Mouse (Mus musculus) naive thymus-derived CD4-positive, alpha-beta T cell, adult 2 months (primary cell): ENCODE measurements around the gene Tedc2.
A peak's percentile ranks its signal among the peaks of the same experiment; 100 is the strongest.

Source experiments
- DNase-seq: peaks from one replicate; pipeline ENCODE4 v3.0.0-alpha.2; 2011; ENCODE audit warnings: low read depth

Tedc2 gene

DNA sequence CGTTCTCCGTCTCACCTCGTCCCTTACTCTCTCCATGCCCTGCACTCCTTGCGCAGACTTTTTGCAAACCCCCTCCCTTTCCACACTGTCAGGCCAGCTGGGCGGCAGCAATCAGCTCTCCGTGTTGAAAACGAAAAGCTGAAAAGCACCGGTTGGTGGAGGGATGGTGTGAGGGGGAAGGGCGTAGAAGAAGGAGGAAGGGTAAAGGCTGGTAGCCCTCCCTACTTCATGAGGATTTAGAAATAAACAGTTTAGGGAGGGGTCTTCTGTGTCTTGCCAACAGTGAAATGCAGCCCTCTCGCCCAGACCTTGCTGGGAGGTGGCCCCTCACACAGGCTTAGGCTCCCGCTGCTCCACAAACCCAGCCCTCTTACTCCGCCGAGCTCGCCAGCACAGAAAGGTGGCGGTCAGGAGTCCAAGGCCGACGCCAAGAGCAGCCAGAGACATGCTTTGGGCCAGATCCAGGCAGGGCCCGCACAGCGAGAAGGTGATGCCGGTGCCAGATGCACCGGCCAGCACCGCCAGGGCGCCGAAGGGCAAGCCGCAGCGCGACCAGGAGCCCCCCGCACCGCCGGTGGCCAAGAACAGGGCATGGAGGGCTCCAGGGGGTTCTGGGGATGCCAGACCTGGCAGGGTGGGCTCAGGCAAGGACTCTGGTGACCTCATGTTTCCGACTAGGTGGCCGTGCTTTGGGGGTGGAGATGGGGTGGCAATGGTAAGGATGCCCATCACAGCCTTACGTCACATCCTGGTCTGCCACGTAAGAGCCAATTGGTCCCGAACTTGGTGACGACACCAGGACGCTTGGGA is 8.8 kb downstream of the Tedc2 start:
- peak; percentile 31 for DNase-seq

GRCm38 (mm10) chr17:24210591-24210990 is 10.1 kb downstream of the Tedc2 start:
- peak; percentile 9 for DNase-seq

GRCm38 (mm10) chr17:24209916-24210240 is 10.8 kb downstream of the Tedc2 start:
- DNase-seq, result no peak

GRCm38 (mm10) chr17:24209043-24209915 is 11.4 kb downstream of the Tedc2 start, which contains the start of gene Ntn3:
Ntn3 (minus strand) TSS chr17:24209531.
- DNase-seq, result no peak

- DNase-seq, result peak; percentile 41
These were observed 12.0 kb downstream of the Tedc2 start for GRCm38 (mm10) chr17:24208641-24209042.

DNA sequence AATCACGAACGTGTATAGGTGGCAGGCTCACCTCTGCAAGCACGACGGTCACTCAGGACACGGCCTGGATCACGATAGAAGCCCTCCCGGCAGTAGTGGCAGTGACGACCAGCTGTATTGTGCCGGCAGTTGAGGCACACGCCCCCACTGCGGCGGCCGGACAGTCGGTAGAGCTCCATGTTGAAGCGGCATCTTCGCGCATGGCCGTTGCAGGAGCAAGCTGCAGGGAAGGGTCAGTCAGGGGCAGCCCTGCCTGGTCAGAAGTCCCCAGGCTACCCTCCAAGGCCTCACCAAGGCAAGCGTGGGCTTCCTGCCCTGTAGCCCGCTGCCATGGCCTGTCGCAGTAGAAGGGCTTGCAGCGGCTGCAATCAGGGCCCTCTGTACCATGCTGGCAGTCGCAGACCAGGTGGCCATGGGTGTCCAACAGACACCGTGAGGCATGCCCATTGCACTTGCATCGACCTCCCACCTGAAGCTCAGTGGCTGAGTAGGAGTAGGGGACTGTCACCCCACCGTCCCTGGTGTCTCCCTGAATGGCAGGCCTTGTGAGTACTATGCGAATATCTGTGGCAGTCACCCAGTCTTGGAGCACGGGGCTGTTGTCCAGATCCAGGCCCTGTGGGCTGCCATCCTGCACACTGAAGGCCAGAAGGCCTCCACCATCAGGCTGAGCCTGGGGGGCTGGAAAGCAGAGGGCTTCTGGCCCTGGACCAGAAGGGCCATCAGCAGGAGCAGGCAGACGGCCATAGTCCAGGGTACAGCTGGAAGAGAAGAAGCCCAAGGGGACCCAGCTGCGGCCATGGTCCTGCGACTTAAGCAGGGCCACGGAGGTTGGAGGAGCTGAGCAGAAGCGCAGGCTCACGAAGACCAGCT is 12.6 kb downstream of the Tedc2 start:
- peak; percentile 15 for DNase-seq

DNA sequence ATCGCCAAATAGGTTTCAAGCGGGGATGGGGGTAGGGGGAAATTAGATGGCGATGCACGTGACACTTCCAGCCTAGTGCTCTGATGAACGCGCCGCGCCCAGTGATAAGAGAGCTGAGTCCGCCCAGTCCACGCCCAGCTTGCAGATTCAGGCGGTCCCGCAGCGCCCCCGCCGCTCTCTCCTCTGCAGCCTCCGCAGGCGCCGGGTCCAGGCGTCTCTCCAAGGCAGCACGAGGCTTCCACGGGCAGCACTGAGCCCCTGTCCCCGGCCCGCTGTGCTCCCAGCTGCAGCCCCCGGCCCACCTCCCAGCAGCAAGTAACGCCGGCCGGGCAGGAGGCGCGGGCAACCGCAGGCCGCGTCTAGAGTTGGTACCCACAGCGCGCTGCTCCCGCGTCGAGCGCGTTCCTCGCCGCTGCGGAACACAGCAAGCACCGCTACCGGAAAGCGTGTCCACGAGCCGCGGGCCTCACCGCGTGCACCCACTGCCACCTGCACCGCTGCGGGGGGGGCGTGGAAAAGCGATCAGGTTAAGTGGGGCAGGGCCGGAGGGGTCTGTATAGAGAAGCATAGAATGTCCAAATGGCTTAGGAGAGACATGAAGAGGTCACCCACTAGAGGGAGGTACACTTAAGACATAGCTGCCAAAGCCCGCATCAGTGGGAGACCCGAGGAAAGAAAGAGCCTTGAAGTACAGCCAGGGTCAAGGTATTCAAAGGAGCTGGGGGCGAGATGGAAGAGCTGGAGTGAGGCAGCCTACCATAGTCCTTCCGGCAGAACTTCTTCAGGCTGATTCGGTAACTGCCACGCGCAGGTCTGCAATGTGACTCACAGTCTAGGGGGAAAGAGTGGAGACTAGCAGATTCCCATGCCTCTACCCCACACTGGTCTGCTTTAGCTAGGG is 13.9 kb downstream of the Tedc2 start:
- peak; percentile 58 for DNase-seq

DNA sequence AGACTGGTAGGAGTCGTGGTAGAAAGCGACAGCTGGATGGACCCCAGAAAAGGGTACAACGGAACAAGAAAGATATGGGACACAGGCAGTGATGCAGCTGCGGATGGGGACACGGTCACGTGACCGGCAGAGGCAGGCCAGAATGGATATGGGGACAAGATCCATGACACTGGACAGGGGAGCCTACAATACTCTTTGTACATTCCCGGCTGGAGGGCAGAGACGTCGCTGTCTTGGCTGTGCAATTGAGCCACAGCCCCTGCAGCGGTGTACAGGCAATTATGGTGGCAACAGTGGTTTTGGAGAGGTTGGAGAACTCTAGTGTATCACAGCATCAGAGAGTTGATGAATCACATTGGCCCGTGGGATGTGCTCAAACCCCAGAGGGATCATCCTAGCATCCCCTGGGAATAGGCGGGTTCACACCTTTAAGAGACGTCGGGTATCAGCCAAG is 14.7 kb downstream of the Tedc2 start:
- no peak for DNase-seq

DNA sequence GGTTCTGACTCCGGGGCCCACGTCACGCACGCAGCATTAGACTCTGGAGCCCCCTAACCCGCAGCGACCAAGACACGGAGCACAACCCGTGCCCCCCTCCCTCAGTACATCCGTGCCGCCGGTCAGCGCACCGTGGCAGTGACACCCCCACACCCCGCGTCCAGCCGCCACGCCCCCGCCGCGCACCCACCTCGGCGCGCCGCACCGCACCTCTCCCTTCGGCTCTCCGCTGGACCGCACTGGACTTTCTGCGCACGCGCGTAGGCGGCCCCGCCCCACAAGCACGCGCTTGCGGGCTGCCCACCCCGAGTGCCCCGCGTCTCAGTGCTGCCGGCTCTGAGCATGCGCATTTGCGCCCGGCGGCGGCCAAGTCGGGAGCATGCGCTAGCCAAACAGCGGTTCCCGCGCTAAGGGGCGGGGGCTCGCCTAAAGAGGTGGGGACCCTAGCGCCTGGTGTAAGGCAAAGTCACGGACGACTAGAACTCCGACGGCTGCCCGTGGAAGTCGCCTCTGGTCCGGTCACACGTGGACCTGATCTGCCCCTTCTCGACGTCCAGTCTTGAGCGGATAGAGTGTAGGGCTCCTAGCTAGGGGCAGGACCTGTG is 15.3 kb downstream of the Tedc2 start, which contains the start of gene Tbc1d24:
Tbc1d24 (minus strand) TSS at position 279 of the 605 bp plus-strand sequence.
- peak; percentile 87 for DNase-seq

GRCm38 (mm10) chr17:24204846-24205245 is 15.8 kb downstream of the Tedc2 start:
- DNase-seq, result no peak

- DNase-seq, result no peak
These were observed 16.8 kb downstream of the Tedc2 start for GRCm38 (mm10) chr17:24203611-24204534.

GRCm38 (mm10) chr17:24203068-24203467 is 17.6 kb downstream of the Tedc2 start:
- DNase-seq, result no peak

GRCm38 (mm10) chr17:24201092-24201491 is 19.6 kb downstream of the Tedc2 start:
- DNase-seq, result no peak

DNA sequence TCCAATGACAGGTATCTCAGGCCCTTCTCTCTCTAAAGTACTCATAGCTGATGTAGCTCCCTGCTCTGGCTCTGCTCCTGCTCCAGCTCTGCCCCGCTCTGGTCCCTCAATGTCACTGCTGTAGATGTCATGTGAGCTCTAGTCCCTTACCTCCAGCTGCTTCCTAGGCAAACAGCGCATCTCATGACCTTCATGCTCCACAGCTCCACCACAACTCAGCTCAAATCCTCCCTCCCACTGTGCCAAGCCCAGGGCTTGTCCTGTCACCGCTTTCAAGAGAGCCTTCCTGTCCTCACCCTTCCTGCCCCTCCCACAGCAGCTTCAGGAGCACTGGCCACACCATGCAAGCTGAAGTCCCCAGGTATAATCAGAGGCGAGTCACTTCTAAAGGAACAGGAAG is 20.9 kb downstream of the Tedc2 start:
- DNase-seq, result no peak

GRCm38 (mm10) chr17:24199252-24199651 is 21.4 kb downstream of the Tedc2 start:
- DNase-seq, result no peak

DNA sequence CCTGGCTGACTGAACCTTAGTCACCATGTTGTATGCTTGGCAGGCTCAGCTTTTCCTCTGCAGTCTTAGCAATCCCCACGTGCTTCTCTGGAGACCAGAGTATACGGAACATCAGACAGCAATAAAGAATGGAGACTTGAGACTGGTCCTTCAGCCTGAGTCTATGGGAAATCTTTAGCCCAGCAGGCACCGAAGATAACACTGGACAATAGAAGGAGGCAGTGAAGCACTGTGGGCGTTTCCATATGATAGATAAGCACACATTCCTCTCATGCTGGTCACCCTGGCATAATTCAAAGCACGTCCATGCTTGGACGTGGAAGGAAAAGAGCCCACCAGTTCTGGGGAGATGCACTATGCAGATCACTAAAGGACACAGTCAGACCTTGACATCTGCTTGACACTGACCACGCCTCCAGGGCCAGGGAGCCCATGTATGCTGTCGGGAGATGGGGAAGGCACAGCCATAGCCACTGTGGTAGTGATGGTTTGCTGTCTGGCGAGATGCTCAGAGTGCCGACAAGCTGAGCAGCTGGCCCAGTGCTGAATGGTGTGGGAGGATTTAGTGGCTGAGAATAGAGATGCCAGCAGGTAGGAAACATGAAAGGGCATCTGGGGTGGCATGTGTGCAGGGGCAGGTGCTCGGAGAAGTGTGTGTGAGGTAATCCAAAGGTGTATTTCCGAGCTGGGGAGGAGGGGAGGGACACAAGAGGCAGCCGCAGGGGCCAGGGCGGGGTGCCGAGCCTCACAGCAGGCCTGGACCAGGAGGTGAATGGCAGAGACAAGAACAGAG is 23.4 kb downstream of the Tedc2 start:
- no peak for DNase-seq

DNA sequence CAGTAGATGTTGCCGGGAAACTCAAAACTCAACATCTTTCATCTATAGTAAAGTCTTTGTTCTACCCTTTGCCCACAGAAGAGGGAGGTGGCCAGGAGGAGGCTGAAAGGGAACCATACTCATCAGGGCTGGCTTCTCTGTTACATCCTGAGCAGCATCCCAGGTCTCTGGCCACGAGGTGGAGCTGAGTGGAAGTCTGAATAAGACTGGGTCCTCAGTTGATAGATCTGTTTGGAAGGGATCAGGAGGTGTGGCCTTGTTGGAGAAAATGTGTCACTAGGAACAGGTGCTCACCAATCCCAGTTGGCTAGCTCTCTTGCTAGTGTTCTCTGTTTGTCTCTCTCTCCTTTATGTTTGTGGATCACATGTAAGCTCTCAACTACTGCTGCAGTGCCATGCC is 25.3 kb downstream of the Tedc2 start:
- DNase-seq, result no peak

GRCm38 (mm10) chr17:24193769-24194168 is 26.9 kb downstream of the Tedc2 start:
- DNase-seq, result no peak

- no peak for DNase-seq
These were observed 27.4 kb downstream of the Tedc2 start for GRCm38 (mm10) chr17:24193268-24193667.
